Mouse (Mus musculus) natural killer cell, adult 2 months (primary cell): ENCODE results near the gene Atp11c.

Experiments used
- DNase-seq, 2 experiments: peaks; one replicate each; pipeline ENCODE4 v3.0.0; 2022; ENCODE audit warnings: low spot score in 2 of 2

Gene Atp11c

DNA sequence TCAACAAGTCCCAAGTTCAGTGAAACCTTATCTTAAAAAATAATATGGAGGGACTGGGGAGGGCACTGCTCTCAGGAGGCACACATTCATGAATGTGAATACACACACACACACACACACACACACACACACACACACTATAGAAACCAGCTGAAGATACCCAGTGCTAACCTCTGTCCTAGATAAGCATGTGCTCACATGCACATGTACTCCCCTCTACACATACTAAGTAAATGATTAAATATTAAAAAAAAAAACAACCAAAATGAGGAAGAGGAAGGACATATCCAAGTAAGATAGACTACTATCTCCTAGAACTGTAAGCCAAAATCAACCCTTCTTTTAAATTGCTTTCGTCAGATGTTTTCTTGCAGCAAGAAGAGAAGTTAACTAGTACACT lies 205.6 kb downstream of the Atp11c start:
- DNase-seq = no peak

DNA sequence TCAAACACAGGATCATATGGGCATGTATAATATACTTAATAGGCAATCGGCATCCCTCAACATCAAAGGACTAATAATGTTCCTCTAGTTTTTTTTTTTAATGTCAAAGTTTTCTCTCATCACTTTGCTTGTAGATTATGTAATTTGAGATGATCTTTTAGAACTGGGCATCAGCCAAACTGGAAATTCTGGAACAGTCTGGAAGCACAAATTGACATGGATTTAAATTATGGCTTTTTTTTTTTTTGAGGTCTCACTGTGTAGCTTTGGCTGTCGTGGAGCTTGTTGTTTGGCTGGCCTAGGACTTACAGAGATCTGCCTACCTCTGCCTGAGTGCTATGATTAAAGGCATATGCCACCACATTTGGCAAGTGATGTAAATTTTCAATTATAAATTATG lies 210.8 kb downstream of the Atp11c start:
- no peak for DNase-seq

DNA sequence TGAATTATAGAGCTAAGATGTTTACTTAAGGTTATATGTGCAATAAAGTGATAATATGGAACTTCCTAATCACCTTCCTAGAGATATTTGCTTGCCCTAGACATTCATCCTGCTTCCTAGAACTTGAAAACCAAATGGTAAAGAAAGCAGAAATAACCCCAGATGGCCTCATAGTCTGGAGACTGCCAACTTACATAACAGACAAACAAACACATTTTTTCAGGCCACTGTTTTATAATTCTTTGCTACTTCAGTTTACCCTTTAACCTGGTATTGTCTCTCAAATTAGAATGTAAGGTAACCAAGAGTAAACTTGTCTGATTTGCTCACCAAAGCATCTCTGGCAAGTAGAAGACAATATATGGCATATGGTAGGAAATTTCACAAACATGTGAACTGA lies 212.1 kb downstream of the Atp11c start:
- DNase-seq = no peak

DNA sequence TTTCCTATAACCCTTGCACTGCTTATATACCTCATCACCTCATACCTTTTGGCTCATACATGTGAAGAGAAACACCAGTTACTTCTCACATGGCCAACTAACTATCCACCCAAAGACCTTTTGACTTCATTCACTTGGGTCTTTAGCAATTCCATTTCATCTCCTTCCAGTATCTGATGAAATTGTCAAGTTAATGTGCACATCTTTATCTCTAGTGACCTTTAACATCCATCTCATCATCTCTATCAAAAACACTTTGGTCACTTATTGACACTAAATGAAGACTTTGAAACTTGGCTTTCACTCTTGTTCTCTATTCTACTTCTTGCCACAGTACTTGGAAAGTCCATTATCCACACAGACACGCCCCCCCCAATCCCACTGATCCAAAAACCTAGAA lies 243.8 kb downstream of the Atp11c start:
- DNase-seq = no peak

DNA sequence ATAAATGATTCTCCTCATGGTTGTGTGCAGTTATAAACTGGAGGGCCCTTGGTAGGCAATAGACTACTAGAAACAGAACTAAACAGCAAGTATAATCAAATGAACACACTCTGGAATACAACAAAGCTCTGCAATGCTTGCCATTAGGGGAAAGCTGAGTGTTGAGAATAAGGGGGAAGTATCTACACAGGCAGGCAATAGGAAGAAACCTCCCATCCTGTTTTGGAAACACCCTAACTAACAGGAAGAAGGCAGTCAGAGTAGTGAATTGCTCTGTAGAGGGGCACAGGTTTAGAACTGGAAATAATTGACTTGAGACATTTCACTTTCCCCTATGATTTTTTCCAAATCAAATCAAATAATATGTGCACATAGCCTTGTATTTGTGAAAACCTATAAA lies 247.1 kb downstream of the Atp11c start:
- no peak for DNase-seq

DNA sequence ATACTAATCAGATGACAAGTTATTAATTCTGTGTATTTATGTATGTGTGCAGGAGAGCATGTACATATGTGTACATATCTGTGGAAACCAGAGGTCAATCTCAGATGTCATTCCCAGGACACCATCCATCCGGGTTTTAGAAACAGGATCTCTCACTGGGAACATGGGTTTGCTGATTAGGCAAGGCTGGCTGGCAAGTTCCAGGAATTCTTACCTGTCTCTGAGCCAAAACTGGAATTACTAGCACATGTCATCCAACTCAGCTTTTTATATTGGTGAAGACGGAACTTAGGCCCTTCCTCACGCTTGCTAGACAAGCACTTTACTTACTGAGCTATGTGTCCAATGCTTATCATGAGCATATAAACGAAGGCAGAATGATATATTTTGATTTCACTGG lies 247.5 kb downstream of the Atp11c start:
- DNase-seq = no peak

DNA sequence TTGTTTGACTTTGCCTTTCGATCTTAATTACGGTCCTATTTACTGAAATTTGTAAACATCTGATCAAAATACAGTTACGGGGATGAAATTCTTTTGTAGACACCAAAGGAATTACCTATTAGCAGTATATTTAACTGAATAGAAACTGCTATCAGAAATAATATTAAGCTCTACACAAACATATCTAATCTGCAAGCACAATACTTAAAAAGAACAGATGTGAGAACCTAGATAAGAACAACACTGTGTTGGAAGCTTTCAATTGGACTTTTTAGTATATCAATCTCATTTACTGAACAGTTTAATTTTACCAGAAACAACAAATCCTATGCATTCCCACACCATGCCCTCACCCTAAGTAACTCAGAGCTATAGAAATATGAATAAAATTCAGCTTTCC lies 262.8 kb downstream of the Atp11c start:
- no peak for DNase-seq

DNA sequence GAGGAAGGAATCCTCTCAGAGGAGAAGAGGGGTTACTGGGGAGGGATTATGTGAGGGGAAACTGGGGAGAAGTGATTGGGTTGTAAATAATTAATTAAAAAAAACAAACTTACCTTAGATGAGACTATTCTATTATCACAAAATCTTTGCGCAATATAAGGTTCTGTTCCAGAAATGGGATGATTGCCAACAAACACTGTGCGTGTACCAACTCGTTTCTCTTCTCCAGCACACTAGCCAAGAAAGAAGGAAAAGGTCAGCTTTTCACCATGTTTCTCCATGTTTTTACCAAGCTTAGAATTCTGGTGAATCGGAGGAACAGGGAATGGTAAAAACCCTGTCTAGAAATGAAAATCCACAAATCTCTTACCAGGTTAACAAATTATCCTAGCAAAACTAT lies 271.2 kb downstream of the Atp11c start:
- no peak for DNase-seq

DNA sequence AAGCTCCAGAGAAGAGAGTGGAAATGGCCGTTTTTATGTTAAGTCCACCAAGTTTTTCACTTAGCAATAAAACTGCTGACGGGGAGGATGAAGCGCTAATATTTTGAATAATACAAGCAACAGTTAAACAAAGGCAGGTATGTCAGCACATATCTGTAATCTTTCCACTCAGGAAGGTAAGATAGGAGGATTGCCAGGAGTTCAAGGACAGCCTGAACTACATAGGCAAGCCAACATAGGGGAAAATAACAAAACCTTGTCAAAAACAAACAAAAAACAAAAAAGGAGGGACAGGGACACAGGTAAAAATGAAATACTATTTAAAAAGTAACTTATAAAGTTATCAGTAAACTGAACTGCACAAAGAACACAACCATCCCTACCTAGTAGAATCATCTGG lies 274.8 kb downstream of the Atp11c start:
- no peak for DNase-seq

DNA sequence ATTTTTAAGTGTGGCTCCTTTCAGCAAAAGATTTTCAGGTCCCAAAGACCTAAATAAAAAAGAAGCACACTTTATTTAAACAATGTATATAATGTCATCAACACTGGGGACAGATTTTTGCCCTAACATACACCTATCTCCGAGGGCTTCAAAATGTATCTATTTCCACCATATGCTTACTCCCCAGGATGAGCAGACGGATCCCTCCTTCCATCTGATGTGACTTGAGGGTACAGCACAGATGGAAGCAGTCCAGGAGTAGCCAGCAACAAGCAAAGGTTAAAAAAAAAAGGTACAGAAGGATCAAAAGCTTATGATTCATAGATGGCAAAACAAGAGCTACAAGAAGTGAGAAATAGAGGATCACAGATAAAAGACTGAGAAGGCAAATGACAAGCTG lies 300.2 kb downstream of the Atp11c start:
- DNase-seq = no peak

DNA sequence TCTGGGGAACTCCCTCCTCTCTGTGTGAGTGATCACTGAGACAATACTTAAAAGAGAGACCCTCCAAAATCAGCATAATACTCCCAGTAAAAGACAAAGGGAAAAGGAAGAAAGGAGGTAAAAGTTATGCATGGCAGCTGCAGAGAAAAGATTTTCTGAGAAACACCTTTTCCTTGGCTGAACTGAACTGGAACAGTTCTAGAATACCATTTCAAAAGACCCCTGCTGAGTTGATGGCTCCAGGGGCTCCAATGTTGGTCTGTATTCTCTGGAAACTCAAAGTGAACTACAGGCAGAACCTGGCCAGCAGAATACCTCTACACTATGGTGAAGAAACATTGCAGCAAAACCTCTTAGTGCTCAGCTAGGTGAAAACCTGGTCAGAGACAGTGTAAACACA lies 337.2 kb downstream of the Atp11c start:
- no peak for DNase-seq

DNA sequence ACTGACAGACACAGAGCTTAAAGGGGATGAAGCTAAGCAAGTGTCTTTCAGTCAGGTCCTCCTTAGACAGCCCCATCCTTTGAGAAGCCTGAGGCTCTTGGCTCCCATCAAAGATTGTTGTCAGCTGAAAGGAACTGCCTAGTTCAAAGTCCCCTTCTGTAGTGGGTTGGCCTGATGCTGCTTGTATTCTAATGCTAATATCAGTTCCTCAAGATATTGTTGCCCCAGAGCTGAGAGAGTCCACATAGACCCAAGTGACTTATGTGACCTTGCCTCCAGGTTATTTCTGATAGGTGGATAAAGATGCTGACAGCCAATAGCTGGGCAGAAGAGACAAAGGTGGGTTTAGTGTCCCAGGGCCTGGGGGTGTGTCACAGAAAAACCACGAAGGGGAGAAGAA lies 404.8 kb downstream of the Atp11c start:
- DNase-seq = no peak

DNA sequence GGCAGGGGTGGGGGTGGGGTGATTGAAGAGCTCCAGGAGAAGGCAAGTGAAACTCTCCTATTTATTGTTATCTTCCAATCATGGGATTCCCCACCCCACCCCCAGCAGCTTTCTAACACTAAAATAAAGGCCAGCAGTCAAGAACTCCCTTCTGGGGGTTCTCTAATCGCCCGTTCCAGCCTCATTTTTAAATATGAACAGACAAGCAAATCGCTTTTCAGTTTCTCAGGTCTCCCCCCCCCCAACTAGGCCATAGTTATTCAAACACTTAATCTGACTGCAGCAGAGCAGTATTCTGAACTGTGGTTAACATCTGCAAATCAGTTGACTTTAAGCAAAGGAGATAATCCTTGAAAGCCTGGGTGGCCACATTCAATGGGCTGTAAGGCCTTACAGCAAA lies 409.9 kb downstream of the Atp11c start:
- no peak for DNase-seq

DNA sequence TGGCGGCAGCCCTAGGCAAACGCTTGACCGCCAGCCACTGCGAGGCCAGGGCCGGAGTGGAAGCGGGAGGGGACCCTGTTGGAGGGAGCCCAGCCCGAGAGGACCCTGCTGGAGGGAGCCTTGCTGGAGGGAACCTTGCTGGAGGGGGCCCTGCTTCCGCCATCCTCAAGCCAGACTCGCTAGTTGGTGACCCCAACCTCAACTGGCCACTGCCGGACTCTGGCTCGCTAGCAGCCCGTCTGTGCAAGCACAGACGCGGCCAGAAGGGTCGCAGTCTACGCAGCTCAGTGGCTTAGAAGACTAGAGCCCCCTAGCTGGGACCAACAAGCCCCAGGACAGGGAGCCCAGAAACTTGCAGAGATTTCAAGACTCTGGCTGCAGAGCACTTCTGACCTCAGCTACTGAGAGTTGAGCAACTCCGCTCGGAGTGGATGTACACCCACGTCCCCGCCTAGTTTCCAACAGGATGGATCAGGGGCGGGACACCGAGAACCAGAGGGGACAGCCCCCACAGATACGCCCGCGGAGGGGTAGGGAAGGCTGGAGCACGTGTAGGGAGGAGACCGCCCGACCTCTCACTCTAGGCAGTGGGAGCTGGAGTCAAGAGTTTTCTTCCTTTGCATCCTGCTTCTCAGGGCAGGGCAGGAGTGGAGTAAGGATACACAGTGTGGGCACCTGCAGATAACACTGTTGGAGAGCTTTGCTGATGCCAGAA lies 413.6 kb downstream of the Atp11c start, which contains the start of gene Mcf2:
Gene Mcf2, minus strand, starts transcription at position 346 of the 715 bp plus-strand sequence.
- no peak for DNase-seq

DNA sequence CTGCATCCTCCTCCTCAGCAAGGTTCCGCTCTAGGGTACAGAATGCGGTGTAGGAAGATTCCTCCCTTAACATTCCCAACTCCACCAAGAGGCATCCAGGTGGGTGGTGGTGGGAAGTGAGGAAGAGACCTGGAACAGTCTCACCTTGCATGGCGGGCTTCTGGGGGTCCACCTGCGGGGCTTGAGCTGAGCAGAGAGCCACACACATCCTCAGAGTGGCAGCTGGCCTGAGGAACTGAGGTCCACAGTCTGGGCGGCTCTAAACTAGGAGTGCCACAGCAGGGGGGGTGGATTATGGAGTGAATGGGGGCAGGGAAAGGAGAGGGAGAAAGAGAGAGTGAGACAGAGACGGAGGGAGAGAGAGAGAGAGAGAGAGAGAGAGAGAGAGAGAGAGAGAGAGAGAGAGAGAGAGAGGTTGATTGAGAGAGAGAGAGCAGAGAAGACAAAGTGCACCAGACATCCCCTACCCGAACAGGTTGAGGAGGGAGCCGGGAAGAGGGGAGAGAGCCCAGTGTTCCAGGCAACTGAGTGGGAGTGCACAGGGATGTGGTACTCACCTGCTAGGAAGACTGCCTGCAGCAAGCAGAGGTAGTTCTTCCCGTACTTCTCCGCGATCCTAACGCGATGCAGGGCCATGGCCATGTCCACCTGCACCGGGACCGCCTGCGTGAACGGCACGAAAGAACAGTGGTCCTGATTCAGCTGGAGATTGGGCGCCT lies 414.3 kb downstream of the Atp11c start:
- DNase-seq = no peak
